Mouse (Mus musculus) telencephalon, adult 2 months (tissue): ENCODE measurements at regions not wholly inside any gene's neighbourhood (a gene's known extent, or its start where the extent isn't known, plus 50 kb on each side); places are given as distances from the start of the nearest gene placed in this dataset.
A peak's percentile ranks its signal among the peaks of the same experiment; 100 is the strongest.
"Not testable (repeated sequence)": the region's sequence is repeated elsewhere in the genome, so short reads cannot be mapped to it uniquely, and the experiment has no call there.

ENCODE experiments used
- DNase-seq: peaks from one replicate; pipeline ENCODE4 v3.0.0-alpha.2; 2011; ENCODE audit warnings: low read depth, low spot score

GRCm38 (mm10) chr12:14250124-14250523, 98.3 kb upstream of the Fam84a start:
- no peak for DNase-seq

DNA sequence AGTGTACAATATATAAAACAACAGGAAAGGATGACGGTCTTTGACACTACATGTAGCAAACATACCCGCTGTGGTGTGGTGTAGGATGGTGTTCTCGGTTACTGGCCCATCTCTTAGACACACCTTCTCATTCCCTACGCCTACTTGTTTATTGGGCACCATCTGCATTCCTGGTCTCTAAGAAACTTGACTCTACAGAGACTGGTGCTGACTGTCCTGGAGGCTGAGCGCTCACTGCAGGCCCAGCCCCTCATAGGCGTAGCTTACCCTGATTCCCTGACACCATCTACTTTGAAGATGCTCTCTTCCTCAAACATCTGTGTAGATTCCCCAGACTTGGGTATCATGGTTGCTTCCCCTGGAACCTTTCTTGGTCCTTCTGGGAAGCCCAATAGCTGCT, 90.9 kb upstream of the Fam84a start:
- not testable (repeated sequence) for DNase-seq

DNA sequence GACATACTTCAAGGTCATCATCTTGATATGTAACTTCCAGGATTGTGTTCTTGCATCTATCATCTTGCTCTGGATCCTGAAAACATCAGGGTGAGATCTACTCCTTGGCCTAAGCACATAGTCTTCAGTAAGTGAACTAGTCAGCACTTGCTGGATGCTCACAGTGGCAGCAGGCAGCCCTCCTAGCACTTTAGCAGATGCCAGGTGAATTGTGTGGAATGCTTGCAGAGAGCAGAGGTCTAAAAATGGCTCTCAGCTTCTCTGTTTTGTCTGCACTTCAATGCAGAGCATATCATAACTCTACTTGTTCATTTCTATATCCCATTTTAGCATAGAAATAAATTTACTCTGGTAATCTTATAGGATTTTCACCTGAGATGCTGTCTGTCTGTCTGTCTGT, 85.8 kb upstream of the Fam84a start:
- DNase-seq, result peak; percentile 28

GRCm38 (mm10) chr12:14235351-14235750, 83.5 kb upstream of the Fam84a start:
- DNase-seq, result peak; percentile 40

GRCm38 (mm10) chr12:14212618-14213017, 60.8 kb upstream of the Fam84a start:
- no peak for DNase-seq

DNA sequence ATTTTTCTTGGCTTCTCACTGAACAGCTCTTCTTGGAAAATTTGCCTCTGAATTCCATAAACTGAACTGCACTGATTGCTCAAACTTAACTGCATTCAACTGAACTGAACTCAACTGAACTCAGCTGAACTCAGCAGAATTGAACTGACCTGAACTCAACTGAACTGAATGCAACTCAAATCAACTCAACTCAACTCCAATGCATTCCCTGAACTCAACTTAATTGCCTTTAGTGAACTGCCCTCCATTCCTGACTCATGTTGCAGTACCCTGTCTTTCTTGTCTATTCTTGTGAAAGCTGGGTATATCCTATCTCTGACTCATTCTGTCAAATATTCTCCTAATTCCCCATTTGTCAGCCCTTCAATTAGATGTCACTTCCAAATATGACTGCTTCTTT, 58.0 kb upstream of the Fam84a start:
- DNase-seq, result no peak

DNA sequence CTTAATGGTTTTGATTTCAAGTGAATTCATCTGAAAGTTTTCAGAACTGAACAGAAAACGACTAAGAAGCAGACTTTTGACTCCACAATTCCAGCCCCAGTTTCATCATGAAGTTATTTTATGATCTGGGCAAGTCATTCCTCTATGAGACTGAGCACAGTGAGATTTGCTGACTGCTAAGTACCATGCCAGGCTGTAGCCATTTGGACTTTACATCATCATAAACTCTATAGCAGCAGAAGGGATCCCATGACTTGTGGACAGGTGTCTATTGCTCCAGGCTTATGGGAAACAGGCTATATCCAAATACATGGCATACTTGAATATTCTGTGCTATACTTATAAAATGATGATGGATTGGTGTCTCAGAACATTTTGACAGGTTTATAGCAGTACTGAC, 55.4 kb upstream of the Fam84a start:
- no peak for DNase-seq

- no peak for DNase-seq
These were observed 52.6 kb upstream of the Fam84a start for GRCm38 (mm10) chr12:14204491-14204890.
